Mouse (Mus musculus): ENCODE measurements around the gene Ank2.

The Ank2 gene

GRCm38 (mm10) chr3:127459858-127460257 lies 39.3 kb downstream of the Ank2 start:
- no peak for TF ChIP-seq GATA4 (IDR thresholded peaks at IDR 0.05; ENCODE audit: insufficient replicate concordance, low read length)

- TF ChIP-seq GATA4 (IDR thresholded peaks at IDR 0.05; ENCODE audit: insufficient replicate concordance, low read length) = no peak
These were observed 40.2 kb downstream of the Ank2 start for GRCm38 (mm10) chr3:127458925-127459324.

- TF ChIP-seq GATA4 (IDR thresholded peaks at IDR 0.05; ENCODE audit: insufficient replicate concordance, low read length) = no peak
These were observed 40.7 kb downstream of the Ank2 start for GRCm38 (mm10) chr3:127458420-127458798.

- TF ChIP-seq GATA4 (IDR thresholded peaks at IDR 0.05; ENCODE audit: insufficient replicate concordance, low read length) = no peak
These were observed 41.3 kb downstream of the Ank2 start for GRCm38 (mm10) chr3:127457761-127458419.

- TF ChIP-seq GATA4 (IDR thresholded peaks at IDR 0.05; ENCODE audit: insufficient replicate concordance, low read length) = no peak
These were observed 45.4 kb downstream of the Ank2 start for GRCm38 (mm10) chr3:127453738-127454137.

- no peak for TF ChIP-seq GATA4 (IDR thresholded peaks at IDR 0.05; ENCODE audit: insufficient replicate concordance, low read length)
These were observed 45.9 kb downstream of the Ank2 start for GRCm38 (mm10) chr3:127453254-127453653.

GRCm38 (mm10) chr3:127452233-127452632 lies 46.9 kb downstream of the Ank2 start:
- TF ChIP-seq GATA4 (IDR thresholded peaks at IDR 0.05; ENCODE audit: insufficient replicate concordance, low read length) = no peak

- no peak for TF ChIP-seq GATA4 (IDR thresholded peaks at IDR 0.05; ENCODE audit: insufficient replicate concordance, low read length)
These were observed 47.4 kb downstream of the Ank2 start for GRCm38 (mm10) chr3:127451741-127452140.

- TF ChIP-seq GATA4 (IDR thresholded peaks at IDR 0.05; ENCODE audit: insufficient replicate concordance, low read length) = no peak
These were observed 48.1 kb downstream of the Ank2 start for GRCm38 (mm10) chr3:127451070-127451469.

- TF ChIP-seq GATA4 (IDR thresholded peaks at IDR 0.05; ENCODE audit: insufficient replicate concordance, low read length) = no peak
These were observed 53.0 kb downstream of the Ank2 start for GRCm38 (mm10) chr3:127446173-127446572.

- TF ChIP-seq GATA4 (IDR thresholded peaks at IDR 0.05; ENCODE audit: insufficient replicate concordance, low read length) = no peak
These were observed 65.9 kb downstream of the Ank2 start for GRCm38 (mm10) chr3:127433291-127433690.

GRCm38 (mm10) chr3:127429866-127430265 lies 69.3 kb downstream of the Ank2 start:
- no peak for TF ChIP-seq GATA4 (IDR thresholded peaks at IDR 0.05; ENCODE audit: insufficient replicate concordance, low read length)

- no peak for TF ChIP-seq GATA4 (IDR thresholded peaks at IDR 0.05; ENCODE audit: insufficient replicate concordance, low read length)
These were observed 70.6 kb downstream of the Ank2 start for GRCm38 (mm10) chr3:127428527-127428926.

GRCm38 (mm10) chr3:127416950-127417349 lies 82.2 kb downstream of the Ank2 start:
- TF ChIP-seq GATA4 (IDR thresholded peaks at IDR 0.05; ENCODE audit: insufficient replicate concordance, low read length) = no peak

- TF ChIP-seq GATA4 (IDR thresholded peaks at IDR 0.05; ENCODE audit: insufficient replicate concordance, low read length) = no peak
These were observed 84.7 kb downstream of the Ank2 start for GRCm38 (mm10) chr3:127414438-127414837.

- no peak for TF ChIP-seq GATA4 (IDR thresholded peaks at IDR 0.05; ENCODE audit: insufficient replicate concordance, low read length)
These were observed 90.2 kb downstream of the Ank2 start for GRCm38 (mm10) chr3:127408684-127409550.

Measured in liver, adult (tissue).